Mouse (Mus musculus) bone marrow, adult 2 months (tissue): ENCODE results near the gene Nap1l5. TPM values are rescaled to one million over a fixed set of nuclear protein-coding genes. Genes with fewer than 3 reads are reported as not detected.

Experiments used
- H3K27ac ChIP-seq: fragments of 200-500 bp; 2 replicates; pipeline ENCODE4 v1.5.1; 2012; ENCODE audit warnings: low read depth, mild to moderate bottlenecking, control low read depth, inconsistent platforms, low read length; ENCODE audit not compliant: control insufficient read depth, poor library complexity, insufficient read depth
- H3K4me1 ChIP-seq: fragments of 200-500 bp; 2 replicates; pipeline ENCODE4 v1.6.1; 2011; ENCODE audit warnings: low read length; ENCODE audit not compliant: control insufficient read depth, insufficient read depth
- H3K4me3 ChIP-seq: fragments of 200-500 bp; replicated peaks from 2 replicates; pipeline ENCODE3; 2011; ENCODE audit warnings: mild to moderate bottlenecking, low read depth, low read length, control low read depth; ENCODE audit not compliant: control insufficient read depth
- CTCF ChIP-seq: fragments of 200-500 bp; IDR thresholded peaks from 2 replicates; pipeline ENCODE4 v1.5.1; 2011; ENCODE audit warnings: low read length, control low read depth; ENCODE audit not compliant: control insufficient read depth, insufficient read depth
- POLR2A ChIP-seq: fragments of 200-500 bp; IDR thresholded peaks from 2 replicates; pipeline ENCODE4 v1.6.1; 2011; ENCODE audit warnings: low read depth, mild to moderate bottlenecking, control low read depth, low read length, borderline replicate concordance; ENCODE audit not compliant: control insufficient read depth
- WGBS: fragments of 180-500 bp; shearing (Covaris S2); methylation state at CpG from one replicate; pipeline ENCODE4 v1.1.7; 2018; 5-methylcytosine and 5-hydroxymethylcytosine counted together
- polyA plus RNA-seq: library from polyadenylated mRNA; stranded (reverse); fragments of >200 nt; gene quantifications from 2 replicates; pipeline ENCODE4 v1.2.4, GENCODE M21; 2011; ENCODE audit warnings: low replicate concordance; ENCODE audit not compliant: missing spikeins, insufficient read depth, insufficient read length

The Nap1l5 gene
- polyA plus RNA-seq, 1 experiment, result 3.5 TPM

GRCm38 (mm10) chr6:58934144-58934543, 27.3 kb upstream of the Nap1l5 start:
- Histone ChIP-seq H3K27ac (no peak overlapping the region), H3K4me3 (no peak overlapping the region), H3K4me1 (no peaks in the 10 kb centered on the region)
- TF ChIP-seq CTCF (no peak), POLR2A (no peak)
- WGBS, result 75% methylated on average over 4 of the region's 4 CpGs

- TF ChIP-seq POLR2A (no peak), CTCF (no peak)
- WGBS, result 52% methylated on average over 6 of the region's 6 CpGs
- Histone ChIP-seq H3K4me1 (no peaks in the 10 kb centered on the region), H3K27ac (no peak overlapping the region), H3K4me3 (no peak overlapping the region)
Measured at GRCm38 (mm10) chr6:58933189-58933913, 26.5 kb upstream of the Nap1l5 start.

- WGBS, result 87% methylated on average over 12 of the region's 12 CpGs
- TF ChIP-seq CTCF (no peak), POLR2A (no peak)
- no peak overlapping the region for H3K27ac ChIP-seq
- H3K4me1 ChIP-seq, result no peaks in the 10 kb centered on the region
- no peak overlapping the region for H3K4me3 ChIP-seq
Measured at GRCm38 (mm10) chr6:58932515-58933188, 25.8 kb upstream of the Nap1l5 start.

- 76% methylated on average over 4 of the region's 4 CpGs for WGBS
- no peaks in the 10 kb centered on the region for H3K4me1 ChIP-seq
- no peak overlapping the region for H3K27ac ChIP-seq
- TF ChIP-seq CTCF, result no peak
- TF ChIP-seq POLR2A, result no peak
- H3K4me3 ChIP-seq, result no peak overlapping the region
Measured at GRCm38 (mm10) chr6:58931149-58931548, 24.3 kb upstream of the Nap1l5 start.

GRCm38 (mm10) chr6:58929911-58930431, 23.1 kb upstream of the Nap1l5 start:
- TF ChIP-seq CTCF (no peak), POLR2A (no peak)
- Histone ChIP-seq H3K4me1 (no peaks in the 10 kb centered on the region), H3K27ac (no peak overlapping the region), H3K4me3 (no peak overlapping the region)
- WGBS, result 82% methylated on average over 9 of the region's 9 CpGs

GRCm38 (mm10) chr6:58927881-58928280, 21.0 kb upstream of the Nap1l5 start:
- Histone ChIP-seq H3K4me3 (no peak overlapping the region), H3K27ac (no peak overlapping the region), H3K4me1 (no peaks in the 10 kb centered on the region)
- 70% methylated on average over 2 of the region's 2 CpGs for WGBS
- TF ChIP-seq CTCF, result no peak
- no peak for TF ChIP-seq POLR2A

- Histone ChIP-seq H3K4me1 (no peaks in the 10 kb centered on the region; the same call in 1 of the 2 replicates), H3K4me3 (no peak overlapping the region), H3K27ac (no peak overlapping the region)
- TF ChIP-seq CTCF (no peak), POLR2A (no peak)
- 86% methylated on average over 5 of the region's 5 CpGs for WGBS
Measured at GRCm38 (mm10) chr6:58922511-58922910, 15.6 kb upstream of the Nap1l5 start.

- Histone ChIP-seq H3K4me3 (no peak overlapping the region), H3K4me1 (no peaks in the 10 kb centered on the region; the same call in 1 of the 2 replicates), H3K27ac (no peak overlapping the region)
- no peak for TF ChIP-seq POLR2A
- TF ChIP-seq CTCF, result no peak
- WGBS, result 54% methylated on average over 3 of the region's 3 CpGs
Measured at GRCm38 (mm10) chr6:58921623-58922022, 14.7 kb upstream of the Nap1l5 start.

- Histone ChIP-seq H3K27ac (no peak overlapping the region), H3K4me3 (no peak overlapping the region), H3K4me1 (peaks cover 4% of the 10 kb centered on the region)
- no peak for TF ChIP-seq CTCF
- WGBS, result 83% methylated on average over 6 of the region's 6 CpGs
Measured at GRCm38 (mm10) chr6:58920735-58921134, 13.9 kb upstream of the Nap1l5 start.
